Mouse (Mus musculus) ovary, adult 2 months (tissue): Measurements from ENCODE around the gene Papola. TPM values are rescaled to one million over a fixed set of nuclear protein-coding genes. Genes with fewer than 3 reads are reported as not detected.

Source experiments
- polyA plus RNA-seq: library from polyadenylated mRNA; depleted of rRNA; stranded (reverse); fragments of >200 nt; gene quantifications from 2 replicates; pipeline ENCODE4 v1.2.3, GENCODE M21; 2012; rRNA removed

Papola gene
- polyA plus RNA-seq, result 110 and 149 TPM in 2 replicates

GRCm38 (mm10) chr12:105784196-105784999 is at the start of gene Papola:
TSS of gene Papola (plus strand) at chr12:105784694.

Other genes starting within 250 kb of the Papola start
- gene Bdkrb2, start 221.5 kb upstream of the Papola start, polyA plus RNA-seq, result 0.91 and 1.8 TPM in 2 replicates
- 3.0 and 3.1 TPM in 2 replicates for gene Bdkrb1, start 181.6 kb upstream of the Papola start, polyA plus RNA-seq
- gene Gskip, start 99.9 kb upstream of the Papola start, polyA plus RNA-seq, result 6.7 and 8.4 TPM in 2 replicates
- 15.5 and 16.6 TPM in 2 replicates for gene Atg2b, start 99.5 kb upstream of the Papola start, polyA plus RNA-seq
- gene Ak7, start 78.7 kb upstream of the Papola start, polyA plus RNA-seq, result 3.5 and 4.0 TPM in 2 replicates
- gene Vrk1, start 225.5 kb downstream of the Papola start, polyA plus RNA-seq, result 6.4 and 6.7 TPM in 2 replicates